In genomic region chr9:31859446-31859845, GRCm38 (mm10) we compare ENCODE assay signal across 26 mouse cellular contexts. TPM values are rescaled to one million over a fixed set of nuclear protein-coding genes. Genes with fewer than 3 reads are reported as not detected.
DNase-seq lines count a peak whose midpoint lies in the region; ATAC-seq and TF ChIP-seq lines count a peak whose summit lies in the region.
"Had no signal": no experiment of that assay in that cellular context is flagged by ENCODE, and none has a peak within 500 bp of the region (broad histone marks: within the 10 kb centered on the region; RNA-seq: fewer than 3 reads in every experiment).

No protein-coding gene starts in this region.

- H3K27ac ChIP-seq in liver, adult 2 months (replicated peaks; ENCODE audit: insufficient read depth, low read depth, low read length): no peak overlapping the region
- no peak overlapping the region for H3K27ac ChIP-seq in limb, embryonic 10.5 days
- H3K27ac ChIP-seq: embryonic facial prominence, embryonic 13.5 days; embryonic facial prominence, embryonic 15.5 days; forebrain, embryonic 13.5 days; forebrain, embryonic 15.5 days had no signal

- H3K36me3 ChIP-seq in liver, adult 2 months (ENCODE audit: control insufficient read depth, insufficient read depth, low read length): no peaks in the 10 kb centered on the region
- no peaks in the 10 kb centered on the region for H3K36me3 ChIP-seq in limb, embryonic 10.5 days
- H3K36me3 ChIP-seq: embryonic facial prominence, embryonic 13.5 days; embryonic facial prominence, embryonic 15.5 days; forebrain, embryonic 15.5 days; G1E had no signal

- in situ Hi-C loops in Patski (cut with MboI; ENCODE audit: low pct_unique_long_range_greater_than_20kb): loop anchor here (5.0 kb wide), 1 partner anchor 167 kb away; no protein-coding TSS in a partner anchor

- TF ChIP-seq POLR2A in liver, adult 2 months (IDR thresholded peaks at IDR 0.05; ENCODE audit: extremely low read depth, insufficient read depth, low read length): no peak

- peak; percentile 5 for DNase-seq in liver, adult 2 months (ENCODE audit: extremely low read depth, low read depth, low spot score)
- DNase-seq in liver (no peak), Patski (ENCODE audit: low read depth, low spot score) (peak; percentile 86)
- DNase-seq in large intestine, adult 2 months (ENCODE audit: low read depth, low spot score): peak; percentile 56
- DNase-seq in limb, embryonic 10.5 days (ENCODE audit: low spot score): no peak
- DNase-seq in spleen, postnatal 10 days (ENCODE audit: low spot score in 2 of 2): no peak
- DNase-seq: adrenal gland, adult 2 months; adrenal gland, postnatal 25 days; B cell, adult 2 months; cerebellum, adult 11 months; cerebellum, adult 18-20 months; cerebellum, adult 8-10 months; cerebellum, adult 9-11 months; cerebellum, postnatal 36 days had no signal

- H3K4me1 ChIP-seq in liver, adult 2 months (ENCODE audit: control insufficient read depth, insufficient read depth, low read length): no peaks in the 10 kb centered on the region
- peaks cover 23% of the 10 kb centered on the region for H3K4me1 ChIP-seq in limb, embryonic 10.5 days

- 55% methylated on average over 5 of the region's 5 CpGs for WGBS in liver, adult 2 months
- 27% methylated on average over 5 of the region's 5 CpGs for WGBS in large intestine, adult 2 months
- WGBS in limb, embryonic 10.5 days: 58% methylated on average over 5 of the region's 5 CpGs

- no peaks in the 10 kb centered on the region for H3K27me3 ChIP-seq in liver, adult 2 months (ENCODE audit: control insufficient read depth, insufficient read depth, low read length)
- H3K27me3 ChIP-seq in Patski: no peaks in the 10 kb centered on the region
- peaks cover 32% of the 10 kb centered on the region for H3K27me3 ChIP-seq in limb, embryonic 10.5 days (ENCODE audit: low read depth, poor library complexity, severe bottlenecking)
- H3K27me3 ChIP-seq: CH12.LX; embryonic facial prominence, embryonic 15.5 days; forebrain, embryonic 13.5 days; forebrain, embryonic 15.5 days had no signal

- no peak for ATAC-seq in Patski
- no peak for ATAC-seq in megakaryocyte, adult 5-6 weeks (ENCODE audit: poor library complexity, severe bottlenecking)
- ATAC-seq: CD4-positive, CD25-positive, alpha-beta regulatory T cell, adult 4 months had no signal

- CTCF ChIA-PET in Patski (lab: Charles Lee): interaction anchor here (0.8 to 2.2 kb wide), 3 partner anchors 14 to 282 kb away, joined by 3 to 8 read pairs (median 4); no protein-coding TSS in a partner anchor

- no peaks in the 10 kb centered on the region for H3K79me2 ChIP-seq in liver, adult 2 months (ENCODE audit: control insufficient read depth, insufficient read depth, low read length)

- no peak overlapping the region for H3K9ac ChIP-seq in liver, adult 2 months (ENCODE audit: low read depth, low read length)
- H3K9ac ChIP-seq: embryonic facial prominence, embryonic 15.5 days; forebrain, embryonic 15.5 days; forebrain, postnatal 0 days had no signal

- TF ChIP-seq CTCF in liver, adult 2 months (IDR thresholded peaks at IDR 0.05; ENCODE audit: low read depth, low read length): no peak
- TF ChIP-seq CTCF in Patski (IDR thresholded peaks at IDR 0.05): no peak

- H3K4me3 ChIP-seq in liver, adult 2 months (ENCODE audit: insufficient read depth, low read depth, low read length): no peak overlapping the region
- no peak overlapping the region for H3K4me3 ChIP-seq in limb, embryonic 10.5 days
- H3K4me3 ChIP-seq: erythroblast, embryonic 14.5 days had no signal

- no peaks in the 10 kb centered on the region for H3K9me3 ChIP-seq in limb, embryonic 10.5 days (replicated peaks)
- H3K9me3 ChIP-seq: embryonic facial prominence, embryonic 13.5 days; embryonic facial prominence, embryonic 15.5 days; forebrain, embryonic 13.5 days; forebrain, embryonic 15.5 days had no signal

- POLR2A ChIA-PET in Patski (lab: Charles Lee): interaction anchor here (1.2 kb wide), 1 partner anchor 51 kb away, joined by 4 read pairs; no protein-coding TSS in a partner anchor

RNA-seq across cellular contexts. Expression of gene Barx2, which starts 53.8 kb away (rescaled TPM):
- total RNA-seq in liver, adult 2 months (2014; rRNA removed): 0.07 and 0.09 TPM in 2 replicates
- not detected in 2 replicates for polyA plus RNA-seq in liver, adult 2 months (2012; rRNA removed)
- 19.4 TPM for polyA plus RNA-seq in Patski (2021)
- 12.5 and 32.9 TPM in 2 replicates for polyA plus RNA-seq in large intestine, adult 2 months (2012; rRNA removed)
- polyA plus RNA-seq in limb, embryonic 10.5 days (2016; fragmentation: Nextera tagmentation; extraction: Ambion mirVana): 0.16 and 0.71 TPM in 2 replicates
- total RNA-seq in megakaryocyte, adult 5-6 weeks (2015): not detected in 2 replicates
- total RNA-seq in megakaryocyte, adult 5-6 weeks (2017): not detected in 2 replicates
- total RNA-seq: adrenal gland, adult 2 months; adrenal gland, postnatal 25 days; CH12.LX; common myeloid progenitor, adult 5-6 weeks had no signal
- polyA plus RNA-seq: CD4-positive, CD25-positive, alpha-beta regulatory T cell, adult 4 months; erythroblast, embryonic 14.5 days; forebrain, embryonic 11.5 days; forebrain, embryonic 13.5 days; G1E had no signal

Comparison
In these comparisons a context has a peak if more than half of its experiments do, and no peak if none do; other contexts are left out.
1. DNase-seq: peak in liver, adult 2 months (single experiment), Patski (single experiment) and large intestine, adult 2 months (single experiment); none in liver (single experiment), limb, embryonic 10.5 days (single experiment) and spleen, postnatal 10 days (0 of 2).